ENCODE assay signal across 25 mouse cellular contexts in the genomic region with DNA sequence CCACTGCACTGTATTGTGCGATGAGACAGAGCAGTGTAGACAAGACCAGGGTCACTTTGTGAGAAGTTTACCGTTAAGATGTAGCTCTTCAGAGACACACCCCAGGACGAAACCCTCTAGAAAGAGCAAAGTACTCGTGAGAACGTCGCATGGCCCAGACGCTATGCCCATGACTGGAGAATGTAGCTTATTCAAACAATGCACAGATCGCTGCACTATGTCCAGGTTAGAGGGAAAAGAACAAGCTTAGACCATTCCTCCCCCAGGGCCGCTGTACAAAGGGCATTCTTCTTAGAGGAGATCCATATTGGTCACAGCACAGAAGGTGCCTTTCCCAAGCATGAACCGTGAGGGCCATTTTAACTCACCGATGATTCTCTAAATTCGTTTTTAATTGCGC. TPM values are rescaled to one million over a fixed set of nuclear protein-coding genes. Genes with fewer than 3 reads are reported as not detected.
DNase-seq lines count a peak whose midpoint lies in the region; ATAC-seq and TF ChIP-seq lines count a peak whose summit lies in the region.
"Had no signal": no experiment of that assay in that cellular context is flagged by ENCODE, and none has a peak within 500 bp of the region (broad histone marks: within the 10 kb centered on the region; RNA-seq: fewer than 3 reads in every experiment).

No protein-coding gene starts in this region.

- ATAC-seq in heart, embryonic 14.5 days (ENCODE audit: insufficient number of reproducible peaks, insufficient read depth, low FRiP score, low read depth), result 0 out of 2 replicates have a peak, but pooled peaks have one; percentile 14
- ATAC-seq in kidney, embryonic 16.5 days (ENCODE audit: low FRiP score, low TSS enrichment), result 0 out of 2 replicates have a peak, but pooled peaks have one; percentile 44
- ATAC-seq: inflammation-experienced regulatory T-cells, adult 6 months; midbrain, embryonic 15.5 days had no signal

- no peak for DNase-seq in gastrocnemius, adult 2 months
- DNase-seq in gastrocnemius, adult 8-10 months (ENCODE audit: low spot score in 2 of 2), result no peak
- no peak for DNase-seq in heart, postnatal 14 days
- DNase-seq in kidney, postnatal 4 days, result no peak
- no peak for DNase-seq in testis, postnatal 10 days (ENCODE audit: low spot score)
- DNase-seq: adrenal gland, postnatal 10 days; cerebellum, adult 8-10 months; cerebellum, postnatal 36 days; embryo, embryonic 11 days; kidney, adult 9 months; liver; right cerebral cortex, postnatal 4 days had no signal

- intact Hi-C loops in gastrocnemius, adult 2 months (cut with DNase I), result loop anchor here (5.0 kb wide), 1 partner anchor 35 kb away; a partner anchor contains a TSS
- intact Hi-C loops in heart, postnatal 14 days (cut with DNase I), result no loop called here

- H3K4me3 ChIP-seq in gastrocnemius, adult 2 months, result no peak overlapping the region
- H3K4me3 ChIP-seq in heart, embryonic 14.5 days (ENCODE audit: control insufficient read depth in 1 of 2, insufficient read depth in 1 of 2, low read depth in 1 of 2, low read length in 2 of 2), result no peak overlapping the region
- no peak overlapping the region for H3K4me3 ChIP-seq in kidney, embryonic 16.5 days (ENCODE audit: low read length)
- H3K4me3 ChIP-seq in testis, adult 2 months (ENCODE audit: control insufficient read depth, low read depth, low read length), result no peak overlapping the region
- H3K4me3 ChIP-seq: embryonic facial prominence, embryonic 13.5 days; erythroblast, embryonic 14.5 days; forebrain, embryonic 12.5 days; limb, embryonic 10.5 days; liver, embryonic 15.5 days; lung, embryonic 15.5 days; midbrain, embryonic 15.5 days had no signal

- WGBS in heart, embryonic 14.5 days, result 61% methylated on average over 13 of the region's 13 CpGs
- 83% methylated on average over 13 of the region's 13 CpGs for WGBS in kidney, embryonic 16.5 days

- H3K9me3 ChIP-seq in heart, embryonic 14.5 days (ENCODE audit: control insufficient read depth, low read length), result no peaks in the 10 kb centered on the region
- no peaks in the 10 kb centered on the region for H3K9me3 ChIP-seq in kidney, embryonic 16.5 days (ENCODE audit: low read length)
- H3K9me3 ChIP-seq: embryonic facial prominence, embryonic 13.5 days; forebrain, embryonic 12.5 days; limb, embryonic 10.5 days; liver, embryonic 15.5 days; lung, embryonic 15.5 days; midbrain, embryonic 15.5 days had no signal

- peaks cover 36 to 59% of the 10 kb centered on the region in 2 experiments for H3K4me1 ChIP-seq in heart, embryonic 14.5 days (ENCODE audit: control insufficient read depth in 2 of 2, insufficient read depth in 2 of 2, low read length in 2 of 2)
- peaks cover 16% of the 10 kb centered on the region for H3K4me1 ChIP-seq in kidney, embryonic 16.5 days (ENCODE audit: insufficient read depth, low read length)
- no peaks in the 10 kb centered on the region for H3K4me1 ChIP-seq in testis, adult 2 months (ENCODE audit: control insufficient read depth, insufficient read depth, low read length)
- H3K4me1 ChIP-seq: midbrain, embryonic 15.5 days had no signal

- no peak for TF ChIP-seq POLR2A in testis, adult 2 months (IDR thresholded peaks at IDR 0.05; ENCODE audit: control insufficient read depth, low read depth, low read length)

- H3K4me2 ChIP-seq in heart, embryonic 14.5 days (ENCODE audit: low read length), result no peak overlapping the region
- H3K4me2 ChIP-seq in kidney, embryonic 16.5 days (replicated peaks; ENCODE audit: low read depth, low read length), result no peak overlapping the region
- H3K4me2 ChIP-seq: embryonic facial prominence, embryonic 13.5 days; forebrain, embryonic 12.5 days; hindbrain, embryonic 14.5 days; liver, embryonic 15.5 days; lung, embryonic 15.5 days; midbrain, embryonic 15.5 days had no signal

- peak overlapping the region; percentile 51; the same call in 1 of the 2 replicates for H3K9ac ChIP-seq in heart, embryonic 14.5 days (ENCODE audit: low read length)
- H3K9ac ChIP-seq in kidney, embryonic 16.5 days (replicated peaks; ENCODE audit: low read length), result no peak overlapping the region
- H3K9ac ChIP-seq: embryonic facial prominence, embryonic 13.5 days; forebrain, embryonic 12.5 days; hindbrain, embryonic 14.5 days; liver, embryonic 15.5 days; lung, embryonic 15.5 days; midbrain, embryonic 15.5 days had no signal

- no peak for TF ChIP-seq CTCF in gastrocnemius, adult 2 months (IDR thresholded peaks at IDR 0.05)
- TF ChIP-seq CTCF in testis, adult 2 months (IDR thresholded peaks at IDR 0.05; ENCODE audit: control insufficient read depth, insufficient read depth, insufficient replicate concordance, low read depth, low read length), result no peak

- peak overlapping the region; percentile 68 for H3K27ac ChIP-seq in gastrocnemius, adult 2 months
- H3K27ac ChIP-seq in heart, embryonic 14.5 days (replicated peaks in 1 of 2; ENCODE audit: control insufficient read depth in 1 of 2, insufficient read depth in 1 of 2, low read depth in 2 of 2, low read length in 2 of 2), result peak overlapping the region; percentile 62 to 65
- no peak overlapping the region for H3K27ac ChIP-seq in kidney, embryonic 16.5 days (ENCODE audit: low read length)
- H3K27ac ChIP-seq in testis, adult 2 months (ENCODE audit: control insufficient read depth, insufficient read depth, low read depth, low read length), result peak overlapping the region; percentile 52
- H3K27ac ChIP-seq: embryonic facial prominence, embryonic 13.5 days; forebrain, embryonic 12.5 days; hindbrain, embryonic 14.5 days; limb, embryonic 10.5 days; liver, embryonic 15.5 days; lung, embryonic 15.5 days; macrophage; midbrain, embryonic 15.5 days had no signal

- no peaks in the 10 kb centered on the region for H3K36me3 ChIP-seq in heart, embryonic 14.5 days (ENCODE audit: control insufficient read depth, insufficient read depth, low read length)
- no peaks in the 10 kb centered on the region for H3K36me3 ChIP-seq in kidney, embryonic 16.5 days (ENCODE audit: insufficient read depth, low read length)
- H3K36me3 ChIP-seq in testis, adult 2 months (ENCODE audit: control insufficient read depth, insufficient read depth, low read length), result no peaks in the 10 kb centered on the region
- H3K36me3 ChIP-seq: embryonic facial prominence, embryonic 13.5 days; forebrain, embryonic 12.5 days; limb, embryonic 10.5 days; liver, embryonic 15.5 days; lung, embryonic 15.5 days; midbrain, embryonic 15.5 days had no signal

- H3K27me3 ChIP-seq in heart, embryonic 14.5 days (ENCODE audit: control insufficient read depth, insufficient read depth, low read length), result no peaks in the 10 kb centered on the region
- no peaks in the 10 kb centered on the region for H3K27me3 ChIP-seq in kidney, embryonic 16.5 days (ENCODE audit: insufficient read depth, low read length)
- H3K27me3 ChIP-seq in testis, adult 2 months (ENCODE audit: control insufficient read depth, insufficient read depth, low read length), result no peaks in the 10 kb centered on the region
- H3K27me3 ChIP-seq: embryonic facial prominence, embryonic 13.5 days; forebrain, embryonic 12.5 days; liver, embryonic 15.5 days; lung, embryonic 15.5 days; midbrain, embryonic 15.5 days had no signal

RNA-seq across cellular contexts. Expression of a gene that starts 35.9 kb away (rescaled TPM):
- 100 to 1,000 TPM; 134 to 142 TPM for total RNA-seq in gastrocnemius, adult 2 months (2021)
- 100 to 1,000 TPM; 126 to 164 (median 145) TPM for total RNA-seq in gastrocnemius, adult 8-10 months (2022)
- polyA plus RNA-seq in heart, embryonic 14.5 days (2014; fragmentation: Nextera tagmentation; extraction: Ambion mirVana), result 13.6 and 15.9 TPM in 2 replicates
- total RNA-seq in heart, postnatal 14 days (2021), result 100 to 1,000 TPM; 176 to 186 TPM
- polyA plus RNA-seq in kidney, embryonic 16.5 days (2015; fragmentation: Nextera tagmentation; extraction: Ambion mirVana), result 6.3 and 7.2 TPM in 2 replicates
- polyA plus RNA-seq in testis, adult 2 months (2012; rRNA removed), result 7.7 and 9.1 TPM in 2 replicates
